Mouse (Mus musculus) G1E (cell line): Measurements from ENCODE around the gene Bcap31.

Experiments used
- CTCF ChIP-seq: IDR thresholded peaks from 2 replicates; pipeline ENCODE4 v1.5.1; 2012; ENCODE audit warnings: low read depth, low read length, inconsistent platforms, mixed read lengths
- GATA1 ChIP-seq: IDR thresholded peaks from 2 replicates; pipeline ENCODE4 v1.6.1; 2012; ENCODE audit warnings: borderline replicate concordance, low read length, inconsistent platforms, mixed read lengths
- TAL1 ChIP-seq: conservative IDR thresholded peaks from 2 replicates; pipeline ENCODE4 v1.6.1; 2012; ENCODE audit warnings: low read depth, low read length, inconsistent platforms, mixed read lengths

DNA sequence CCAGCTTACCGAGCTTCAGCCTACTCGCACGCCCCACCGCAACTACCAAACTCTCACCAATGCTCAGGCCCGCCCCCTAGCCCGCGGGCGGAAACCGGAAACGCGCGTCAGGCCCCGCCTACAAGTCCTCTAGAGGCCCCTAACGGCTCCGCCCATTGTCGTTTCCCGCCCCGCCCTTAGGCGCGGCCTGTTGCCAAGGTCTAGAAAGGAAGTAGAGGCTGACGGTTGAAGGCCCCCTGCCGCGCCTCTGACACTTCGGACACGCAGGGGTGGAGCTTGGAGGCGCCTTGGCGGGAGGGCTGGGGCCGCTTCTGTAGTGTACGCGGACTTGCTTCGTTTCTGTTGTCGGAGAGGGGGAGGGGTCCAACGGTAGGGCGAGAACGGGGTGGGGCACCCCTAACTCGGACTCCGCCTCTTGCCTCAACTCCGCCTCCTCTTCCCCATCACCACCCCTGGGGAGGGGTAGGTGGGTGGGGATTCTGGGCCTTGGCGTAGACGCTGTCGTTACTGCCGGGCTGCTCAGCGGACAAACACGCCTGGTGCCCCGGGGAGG, at the start of gene Bcap31, which contains the start of gene Abcd1:
- TF ChIP-seq GATA1 (no peak), CTCF (no peak), TAL1 (no peak)
